ENCODE assay signal across 29 mouse cellular contexts in genomic region chr4:69456420-69456819, GRCm38 (mm10).
"Had no signal": no experiment of that assay in that cellular context is flagged by ENCODE, and none has a peak within 500 bp of the region (broad histone marks: within the 10 kb centered on the region; RNA-seq: fewer than 3 reads in every experiment).

No protein-coding gene starts in this region.

- H3K9ac ChIP-seq: heart, embryonic 12.5 days; hindbrain, embryonic 12.5 days; hindbrain, embryonic 14.5 days; kidney, embryonic 15.5 days; limb, embryonic 13.5 days; limb, embryonic 15.5 days; liver, embryonic 12.5 days; liver, embryonic 14.5 days had no signal

- ATAC-seq: forebrain, embryonic 16.5 days; hindbrain, embryonic 16.5 days; intestine, embryonic 16.5 days; liver, embryonic 12.5 days had no signal

- DNase-seq: gastrocnemius, adult 2 months; gastrocnemius, postnatal 10 days; gastrocnemius, postnatal 25 days; heart, adult 18-20 months; heart, postnatal 10 days; heart, postnatal 4 days; kidney, adult 11 months; kidney, adult 2 months; kidney, adult 9 months; kidney, postnatal 14 days; kidney, postnatal 36 days; layer of hippocampus, adult 9-11 months; layer of hippocampus, postnatal 36 days; left cerebral cortex, postnatal 4 days had no signal

- H3K27ac ChIP-seq: gastrocnemius, adult 2 months; heart, embryonic 10.5 days; hindbrain, embryonic 10.5 days; hindbrain, embryonic 12.5 days; hindbrain, embryonic 14.5 days; kidney, embryonic 15.5 days; kidney, postnatal 0 days; limb, embryonic 13.5 days; limb, embryonic 15.5 days; liver, embryonic 12.5 days; liver, embryonic 14.5 days had no signal

- H3K4me2 ChIP-seq: heart, embryonic 12.5 days; hindbrain, embryonic 12.5 days; hindbrain, embryonic 14.5 days; kidney, embryonic 15.5 days; limb, embryonic 13.5 days; limb, embryonic 15.5 days; liver, embryonic 12.5 days had no signal

- H3K4me1 ChIP-seq: heart, embryonic 10.5 days; heart, embryonic 12.5 days; hindbrain, embryonic 10.5 days; hindbrain, embryonic 12.5 days; kidney, embryonic 15.5 days; limb, embryonic 13.5 days; limb, embryonic 15.5 days; liver, embryonic 12.5 days had no signal

- H3K36me3 ChIP-seq: heart, embryonic 10.5 days; heart, embryonic 12.5 days; hindbrain, embryonic 10.5 days; hindbrain, embryonic 12.5 days; kidney, embryonic 15.5 days; limb, embryonic 13.5 days; limb, embryonic 15.5 days; liver, embryonic 12.5 days had no signal

- H3K27me3 ChIP-seq: heart, embryonic 12.5 days; hindbrain, embryonic 12.5 days; kidney, embryonic 15.5 days; limb, embryonic 13.5 days; limb, embryonic 15.5 days; liver, embryonic 12.5 days had no signal

- H3K9me3 ChIP-seq: heart, embryonic 10.5 days; heart, embryonic 12.5 days; hindbrain, embryonic 10.5 days; hindbrain, embryonic 12.5 days; kidney, embryonic 15.5 days; limb, embryonic 13.5 days; limb, embryonic 15.5 days; liver, embryonic 12.5 days had no signal

- H3K4me3 ChIP-seq: gastrocnemius, adult 2 months; heart, embryonic 10.5 days; heart, embryonic 12.5 days; hindbrain, embryonic 10.5 days; hindbrain, embryonic 12.5 days; kidney, embryonic 15.5 days; left cerebral cortex, adult 2 months; limb, embryonic 13.5 days; limb, embryonic 15.5 days; liver, embryonic 12.5 days had no signal
